Mouse (Mus musculus): Measurements from ENCODE around the gene Nav2. TPM values are rescaled to one million over a fixed set of nuclear protein-coding genes. Genes with fewer than 3 reads are reported as not detected.

The Nav2 gene
- polyA plus RNA-seq, 1 experiment = 32.5 TPM

DNA sequence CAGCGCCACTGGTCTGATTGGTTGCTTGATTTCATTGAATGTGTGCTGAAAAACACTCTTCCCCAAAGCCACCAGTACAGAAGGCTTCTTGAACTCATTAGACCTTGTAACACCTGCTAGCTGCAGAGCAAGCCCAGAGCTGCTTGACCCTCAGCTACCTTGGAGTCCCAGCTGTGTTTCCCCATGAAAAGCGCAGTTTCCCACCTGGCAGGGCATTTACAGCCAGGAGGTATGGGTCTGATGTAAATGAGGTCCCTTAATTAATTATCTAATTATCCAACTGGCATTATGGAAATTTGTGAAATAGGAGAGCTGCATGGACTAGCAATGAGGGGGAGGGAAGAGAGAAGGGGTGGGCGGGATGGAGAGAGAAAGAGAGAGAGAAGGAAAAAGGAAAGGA is 500.7 kb downstream of the Nav2 start:
- no peaks in the 10 kb centered on the region for H3K27me3 ChIP-seq (ENCODE audit: control insufficient read depth, insufficient read depth, low read length)
- H3K4me1 ChIP-seq (ENCODE audit: control insufficient read depth, insufficient read depth, low read length) = peaks cover 24% of the 10 kb centered on the region
- 83% methylated on average over 3 of the region's 3 CpGs for WGBS
- H3K27ac ChIP-seq (ENCODE audit: insufficient read depth, low read length) = no peak overlapping the region
- no peak overlapping the region for H3K4me3 ChIP-seq (replicated peaks; ENCODE audit: insufficient read depth, low read depth, low read length)
- TF ChIP-seq CTCF (IDR thresholded peaks at IDR 0.05; ENCODE audit: borderline replicate concordance, insufficient read depth, low read depth, low read length) = no peak
- no peak for TF ChIP-seq POLR2A (IDR thresholded peaks at IDR 0.05; ENCODE audit: borderline replicate concordance, insufficient read depth, low read length)
- DNase-seq = no peak

GRCm38 (mm10) chr7:49410188-49410587 is 501.7 kb downstream of the Nav2 start:
- Histone ChIP-seq H3K4me1 (ENCODE audit: control insufficient read depth, insufficient read depth, low read length) (peaks cover 24% of the 10 kb centered on the region), H3K27ac (ENCODE audit: insufficient read depth, low read length) (no peak overlapping the region), H3K4me3 (replicated peaks; ENCODE audit: insufficient read depth, low read depth, low read length) (no peak overlapping the region), H3K27me3 (ENCODE audit: control insufficient read depth, insufficient read depth, low read length) (no peaks in the 10 kb centered on the region)
- 49% methylated on average over 5 of the region's 5 CpGs for WGBS
- TF ChIP-seq CTCF (IDR thresholded peaks at IDR 0.05; ENCODE audit: borderline replicate concordance, insufficient read depth, low read depth, low read length) = no peak
- TF ChIP-seq POLR2A (IDR thresholded peaks at IDR 0.05; ENCODE audit: borderline replicate concordance, insufficient read depth, low read length) = no peak
- peak in 1 of 2 experiments; percentile 42 for DNase-seq

GRCm38 (mm10) chr7:49410892-49411291 is 502.4 kb downstream of the Nav2 start:
- Histone ChIP-seq H3K27me3 (ENCODE audit: control insufficient read depth, insufficient read depth, low read length) (no peaks in the 10 kb centered on the region), H3K27ac (ENCODE audit: insufficient read depth, low read length) (no peak overlapping the region), H3K4me1 (ENCODE audit: control insufficient read depth, insufficient read depth, low read length) (peaks cover 27% of the 10 kb centered on the region), H3K4me3 (replicated peaks; ENCODE audit: insufficient read depth, low read depth, low read length) (no peak overlapping the region)
- peak in 1 of 2 experiments; percentile 72 for DNase-seq
- WGBS = 48% methylated on average over 4 of the region's 4 CpGs
- TF ChIP-seq POLR2A (IDR thresholded peaks at IDR 0.05; ENCODE audit: borderline replicate concordance, insufficient read depth, low read length) (no peak), CTCF (IDR thresholded peaks at IDR 0.05; ENCODE audit: borderline replicate concordance, insufficient read depth, low read depth, low read length) (no peak)

- H3K4me1 ChIP-seq (ENCODE audit: control insufficient read depth, insufficient read depth, low read length) = peaks cover 27% of the 10 kb centered on the region
- no peak for DNase-seq
- H3K27me3 ChIP-seq (ENCODE audit: control insufficient read depth, insufficient read depth, low read length) = no peaks in the 10 kb centered on the region
- H3K27ac ChIP-seq (ENCODE audit: insufficient read depth, low read length) = no peak overlapping the region
- WGBS = 94% methylated on average over 9 of the region's 9 CpGs
- H3K4me3 ChIP-seq (replicated peaks; ENCODE audit: insufficient read depth, low read depth, low read length) = no peak overlapping the region
- TF ChIP-seq POLR2A (IDR thresholded peaks at IDR 0.05; ENCODE audit: borderline replicate concordance, insufficient read depth, low read length) (no peak), CTCF (IDR thresholded peaks at IDR 0.05; ENCODE audit: borderline replicate concordance, insufficient read depth, low read depth, low read length) (no peak)
These were observed 503.3 kb downstream of the Nav2 start for GRCm38 (mm10) chr7:49411803-49412202.

GRCm38 (mm10) chr7:49415131-49415530 is 506.6 kb downstream of the Nav2 start:
- no peak for DNase-seq
- WGBS = 76% methylated on average over 7 of the region's 7 CpGs
- TF ChIP-seq POLR2A (IDR thresholded peaks at IDR 0.05; ENCODE audit: borderline replicate concordance, insufficient read depth, low read length) = no peak
- TF ChIP-seq CTCF (IDR thresholded peaks at IDR 0.05; ENCODE audit: borderline replicate concordance, insufficient read depth, low read depth, low read length) = no peak
- Histone ChIP-seq H3K4me3 (replicated peaks; ENCODE audit: insufficient read depth, low read depth, low read length) (no peak overlapping the region), H3K27ac (ENCODE audit: insufficient read depth, low read length) (no peak overlapping the region), H3K4me1 (ENCODE audit: control insufficient read depth, insufficient read depth, low read length) (peaks cover 10% of the 10 kb centered on the region), H3K27me3 (ENCODE audit: control insufficient read depth, insufficient read depth, low read length) (no peaks in the 10 kb centered on the region)

DNA sequence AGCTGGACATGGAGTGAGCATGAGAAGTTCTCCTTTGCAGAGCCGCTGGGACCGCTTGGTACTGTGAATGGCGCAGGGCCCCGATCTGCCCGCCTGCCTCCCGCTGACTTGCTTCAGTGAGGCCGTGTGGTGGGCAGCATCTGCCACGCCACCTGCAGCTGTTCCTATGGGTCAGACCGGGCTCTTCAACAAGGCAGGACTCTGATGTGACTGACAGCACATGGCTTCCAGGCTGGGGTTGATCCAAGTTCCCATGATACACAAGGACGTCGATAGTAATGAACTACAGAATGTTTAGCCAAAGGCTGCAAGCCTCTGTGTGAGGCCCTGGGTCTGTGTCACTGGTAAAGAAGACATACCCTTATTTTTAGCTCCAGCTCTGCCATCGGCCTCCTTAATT is 507.2 kb downstream of the Nav2 start:
- DNase-seq = no peak
- WGBS = 36% methylated on average over 12 of the region's 12 CpGs

GRCm38 (mm10) chr7:49418841-49419240 is 510.3 kb downstream of the Nav2 start:
- H3K4me3 ChIP-seq (replicated peaks; ENCODE audit: insufficient read depth, low read depth, low read length) = no peak overlapping the region
- TF ChIP-seq POLR2A (IDR thresholded peaks at IDR 0.05; ENCODE audit: borderline replicate concordance, insufficient read depth, low read length) = no peak
- no peak for TF ChIP-seq CTCF (IDR thresholded peaks at IDR 0.05; ENCODE audit: borderline replicate concordance, insufficient read depth, low read depth, low read length)
- peaks cover 3% of the 10 kb centered on the region; the same call in 1 of the 2 replicates for H3K4me1 ChIP-seq (ENCODE audit: control insufficient read depth, insufficient read depth, low read length)
- no peaks in the 10 kb centered on the region for H3K27me3 ChIP-seq (ENCODE audit: control insufficient read depth, insufficient read depth, low read length)
- no peak for DNase-seq
- H3K27ac ChIP-seq (ENCODE audit: insufficient read depth, low read length) = no peak overlapping the region
- 68% methylated on average over 13 of the region's 13 CpGs for WGBS

More for the DNA sequence above, 507.2 kb downstream of the Nav2 start:
- no peak overlapping the region for H3K4me3 ChIP-seq (replicated peaks; ENCODE audit: insufficient read depth, low read depth, low read length)
- H3K27me3 ChIP-seq (ENCODE audit: control insufficient read depth, insufficient read depth, low read length) = no peaks in the 10 kb centered on the region
- no peak overlapping the region for H3K27ac ChIP-seq (ENCODE audit: insufficient read depth, low read length)
- TF ChIP-seq CTCF (IDR thresholded peaks at IDR 0.05; ENCODE audit: borderline replicate concordance, insufficient read depth, low read depth, low read length) = no peak
- no peak for TF ChIP-seq POLR2A (IDR thresholded peaks at IDR 0.05; ENCODE audit: borderline replicate concordance, insufficient read depth, low read length)
- H3K4me1 ChIP-seq (ENCODE audit: control insufficient read depth, insufficient read depth, low read length) = peaks cover 6% of the 10 kb centered on the region

DNA sequence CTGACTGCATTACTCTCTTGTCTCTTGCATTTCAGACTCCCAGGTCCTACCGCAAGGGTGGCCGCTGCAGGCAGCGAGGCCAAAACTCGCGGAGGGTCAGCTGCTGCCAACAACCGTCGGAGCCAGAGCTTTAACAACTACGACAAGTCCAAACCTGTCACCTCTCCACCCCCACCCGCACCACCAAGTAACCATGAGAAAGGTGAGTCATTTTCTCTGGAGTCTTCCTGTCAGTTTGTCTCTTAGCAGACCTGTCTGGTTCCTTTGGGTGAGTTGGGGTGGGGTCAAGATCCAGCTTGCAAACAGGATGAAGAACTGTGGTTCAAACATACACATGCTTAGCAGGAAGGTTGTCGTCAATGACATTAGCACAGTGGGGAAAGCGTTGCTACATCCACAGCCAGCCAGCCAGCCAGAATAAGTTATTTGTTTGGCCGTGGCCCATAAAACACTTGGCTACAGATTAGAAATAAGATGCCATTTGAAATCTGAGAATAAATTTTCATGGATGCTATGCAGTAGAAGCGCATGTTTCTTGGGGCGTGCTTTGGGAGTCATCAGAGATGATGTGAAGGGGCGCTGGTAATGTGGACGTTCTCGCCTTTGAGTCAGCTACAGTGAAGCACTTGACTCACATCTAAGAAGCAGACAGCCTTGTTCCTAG is 511.8 kb downstream of the Nav2 start:
- Histone ChIP-seq H3K27ac (ENCODE audit: insufficient read depth, low read length) (no peak overlapping the region), H3K4me3 (replicated peaks; ENCODE audit: insufficient read depth, low read depth, low read length) (no peak overlapping the region), H3K27me3 (ENCODE audit: control insufficient read depth, insufficient read depth, low read length) (no peaks in the 10 kb centered on the region), H3K4me1 (ENCODE audit: control insufficient read depth, insufficient read depth, low read length) (peaks cover 3% of the 10 kb centered on the region; the same call in 1 of the 2 replicates)
- TF ChIP-seq CTCF (IDR thresholded peaks at IDR 0.05; ENCODE audit: borderline replicate concordance, insufficient read depth, low read depth, low read length) = no peak
- TF ChIP-seq POLR2A (IDR thresholded peaks at IDR 0.05; ENCODE audit: borderline replicate concordance, insufficient read depth, low read length) = no peak
- 48% methylated on average over 17 of the region's 17 CpGs for WGBS
- no peak for DNase-seq

Measured in cerebellum, adult 2 months (tissue).